Mouse (Mus musculus): ENCODE data around the gene Prrg2.

Gene Prrg2

GRCm38 (mm10) chr7:45006503-45006902 lies 56.0 kb downstream of the Prrg2 start:
- no peak for DNase-seq

- DNase-seq, result no peak
Observed at GRCm38 (mm10) chr7:45005321-45005992, 57.0 kb downstream of the Prrg2 start.

- no peak for DNase-seq
Observed at GRCm38 (mm10) chr7:45004546-45004945, 57.9 kb downstream of the Prrg2 start.
